In genomic region chr7:142374413-142375015, GRCm38 (mm10) we compare ENCODE assay signal across 10 mouse cellular contexts. TPM values are rescaled to one million over a fixed set of nuclear protein-coding genes. Genes with fewer than 3 reads are reported as not detected.
DNase-seq lines count a peak whose midpoint lies in the region; ATAC-seq lines count a peak whose summit lies in the region.
"Had no signal": no experiment of that assay in that cellular context is flagged by ENCODE, and none has a peak within 500 bp of the region (broad histone marks: within the 10 kb centered on the region; RNA-seq: fewer than 3 reads in every experiment).

No protein-coding gene starts in this region.

- peaks cover 5% of the 10 kb centered on the region; the same call in 1 of the 2 replicates for H3K27me3 ChIP-seq in heart, embryonic 11.5 days (ENCODE audit: control insufficient read depth, insufficient read depth, low read length)
- peaks cover 49% of the 10 kb centered on the region for H3K27me3 ChIP-seq in liver, embryonic 15.5 days
- H3K27me3 ChIP-seq in hindbrain, embryonic 14.5 days (ENCODE audit: control insufficient read depth, insufficient read depth, low read length): peaks cover 35% of the 10 kb centered on the region

- H3K36me3 ChIP-seq in heart, embryonic 11.5 days (ENCODE audit: control insufficient read depth, insufficient read depth, low read length): peaks cover 32% of the 10 kb centered on the region
- peaks cover 52% of the 10 kb centered on the region for H3K36me3 ChIP-seq in liver, embryonic 15.5 days (replicated peaks)
- peaks cover 45% of the 10 kb centered on the region for H3K36me3 ChIP-seq in hindbrain, embryonic 14.5 days (replicated peaks; ENCODE audit: control insufficient read depth, insufficient read depth)

- no peak for ATAC-seq in heart, embryonic 11.5 days (replicated peaks; ENCODE audit: insufficient number of reproducible peaks, low FRiP score, low TSS enrichment)
- no peak for ATAC-seq in liver, embryonic 15.5 days (ENCODE audit: insufficient read depth)
- no peak for ATAC-seq in hindbrain, embryonic 14.5 days (ENCODE audit: low FRiP score)

- no peaks in the 10 kb centered on the region for H3K9me3 ChIP-seq in heart, embryonic 11.5 days (replicated peaks; ENCODE audit: control insufficient read depth, low read length)
- H3K9me3 ChIP-seq in liver, embryonic 15.5 days (replicated peaks): no peaks in the 10 kb centered on the region
- no peaks in the 10 kb centered on the region for H3K9me3 ChIP-seq in hindbrain, embryonic 14.5 days (ENCODE audit: control insufficient read depth, low read length)
- H3K9me3 ChIP-seq: forebrain, embryonic 12.5 days had no signal

- no peak overlapping the region for H3K9ac ChIP-seq in heart, embryonic 11.5 days (ENCODE audit: low read depth, low read length)
- no peak overlapping the region for H3K9ac ChIP-seq in liver, embryonic 15.5 days
- no peak overlapping the region for H3K9ac ChIP-seq in hindbrain, embryonic 14.5 days
- H3K9ac ChIP-seq: forebrain, embryonic 12.5 days had no signal

- H3K4me1 ChIP-seq in heart, embryonic 11.5 days (ENCODE audit: control insufficient read depth, insufficient read depth, low read length): peaks cover 30% of the 10 kb centered on the region
- peaks cover 69% of the 10 kb centered on the region for H3K4me1 ChIP-seq in liver, embryonic 15.5 days (replicated peaks)
- H3K4me1 ChIP-seq in hindbrain, embryonic 14.5 days (replicated peaks; ENCODE audit: control insufficient read depth, insufficient read depth, low read length): peaks cover 11% of the 10 kb centered on the region

- 78% methylated on average over 5 of the region's 5 CpGs for WGBS in heart, embryonic 11.5 days (ENCODE audit: insufficient replicate concordance)
- WGBS in liver, embryonic 15.5 days (ENCODE audit: insufficient replicate concordance): 75% methylated on average over 5 of the region's 5 CpGs
- WGBS in hindbrain, embryonic 14.5 days: 91% methylated on average over 5 of the region's 5 CpGs

- no peak overlapping the region for H3K27ac ChIP-seq in heart, embryonic 11.5 days (ENCODE audit: low read depth, low read length)
- H3K27ac ChIP-seq in liver, embryonic 15.5 days (replicated peaks): peak overlapping the region; percentile 14; the same call in 1 of the 2 replicates
- no peak overlapping the region for H3K27ac ChIP-seq in hindbrain, embryonic 14.5 days
- H3K27ac ChIP-seq: forebrain, embryonic 12.5 days had no signal

- H3K4me3 ChIP-seq in heart, embryonic 11.5 days (ENCODE audit: low read depth, low read length): no peak overlapping the region
- no peak overlapping the region for H3K4me3 ChIP-seq in liver, embryonic 15.5 days (replicated peaks)
- H3K4me3 ChIP-seq in hindbrain, embryonic 14.5 days (replicated peaks; ENCODE audit: low read length): no peak overlapping the region
- H3K4me3 ChIP-seq: forebrain, embryonic 12.5 days had no signal

- no peak overlapping the region for H3K4me2 ChIP-seq in heart, embryonic 11.5 days
- H3K4me2 ChIP-seq in liver, embryonic 15.5 days: no peak overlapping the region
- no peak overlapping the region for H3K4me2 ChIP-seq in hindbrain, embryonic 14.5 days (replicated peaks)
- H3K4me2 ChIP-seq: forebrain, embryonic 12.5 days had no signal

- DNase-seq in heart, adult 11 months: peak; percentile 97
- DNase-seq in Muller cell, postnatal 12 days (ENCODE audit: inconsistent ontology term): peak; percentile 56
- DNase-seq in gastrocnemius, adult 8-10 months (ENCODE audit: low spot score in 2 of 2): peak; percentile 70 to 72
- no peak for DNase-seq in kidney, postnatal 10 days
- no peak for DNase-seq in hindbrain, embryonic 14.5 days (ENCODE audit: low spot score)

RNA-seq across cellular contexts. Expression of gene Ifitm10, which starts 1.0 kb away (rescaled TPM):
- polyA plus RNA-seq in heart, embryonic 11.5 days (2014; fragmentation: Nextera tagmentation; extraction: Ambion mirVana): 7.6 and 8.3 TPM in 2 replicates
- total RNA-seq in gastrocnemius, adult 8-10 months (2022): 1 to 10 TPM; 1.6 to 2.4 (median 2.1) TPM
- 1.9 and 2.1 TPM in 2 replicates for polyA plus RNA-seq in liver, embryonic 15.5 days (2015; fragmentation: Nextera tagmentation; extraction: Ambion mirVana)
- polyA plus RNA-seq in hindbrain, embryonic 14.5 days (2014; fragmentation: Nextera tagmentation; extraction: Ambion mirVana): 6.4 and 7.3 TPM in 2 replicates

RNA-seq across cellular contexts. Expression of gene Gm49369, which starts 8.0 kb away (rescaled TPM):
- polyA plus RNA-seq in heart, embryonic 11.5 days (2014; fragmentation: Nextera tagmentation; extraction: Ambion mirVana): 1.9 TPM in 1 of 2 replicates, not detected in the other
- 1 to 10 TPM; 1.7 to 8.5 (median 4.8) TPM for total RNA-seq in gastrocnemius, adult 8-10 months (2022)
- polyA plus RNA-seq in liver, embryonic 15.5 days (2015; fragmentation: Nextera tagmentation; extraction: Ambion mirVana): 0.54 and 0.78 TPM in 2 replicates
- not detected in 2 replicates for polyA plus RNA-seq in hindbrain, embryonic 14.5 days (2014; fragmentation: Nextera tagmentation; extraction: Ambion mirVana)
- polyA plus RNA-seq: small intestine, adult 2 months; stomach, embryonic 16.5 days had no signal

RNA-seq across cellular contexts. Expression of gene Ctsd, which starts 13.3 kb away (rescaled TPM):
- polyA plus RNA-seq in heart, embryonic 11.5 days (2014; fragmentation: Nextera tagmentation; extraction: Ambion mirVana): 378 and 446 TPM in 2 replicates
- 100 to 1,000 TPM; 443 to 485 (median 471) TPM for total RNA-seq in gastrocnemius, adult 8-10 months (2022)
- 377 and 446 TPM in 2 replicates for polyA plus RNA-seq in liver, embryonic 15.5 days (2015; fragmentation: Nextera tagmentation; extraction: Ambion mirVana)
- 313 and 325 TPM in 2 replicates for polyA plus RNA-seq in hindbrain, embryonic 14.5 days (2014; fragmentation: Nextera tagmentation; extraction: Ambion mirVana)

Comparison
In these comparisons a context has a peak if more than half of its experiments do, and no peak if none do; other contexts are left out.
1. DNase-seq: peak in heart, adult 11 months (single experiment), Muller cell, postnatal 12 days (single experiment) and gastrocnemius, adult 8-10 months (2 of 2); none in kidney, postnatal 10 days (single experiment) and hindbrain, embryonic 14.5 days (single experiment).